Mouse (Mus musculus) gastrocnemius, adult 2 months (tissue): ENCODE measurements around the gene Itgb5. TPM values are rescaled to one million over a fixed set of nuclear protein-coding genes. Genes with fewer than 3 reads are reported as not detected.

ENCODE experiments used
- DNase-seq: peaks from one replicate; pipeline ENCODE4 v3.0.0; 2022
- H3K27ac ChIP-seq: fragments of 200-600 bp; 2 replicates; pipeline ENCODE4 v1.8.1; 2022; ENCODE audit warnings: mild to moderate bottlenecking
- H3K4me3 ChIP-seq: fragments of 200-600 bp; 2 replicates; pipeline ENCODE4 v1.8.1; 2022; ENCODE audit warnings: mild to moderate bottlenecking, moderate library complexity
- CTCF ChIP-seq: fragments of 200-600 bp; IDR thresholded peaks from 2 replicates; pipeline ENCODE4 v1.8.1; 2022; ENCODE audit warnings: antibody characterized with exemption, mild to moderate bottlenecking, moderate library complexity
- intact Hi-C: fragments of 180-260 bp; cut with DNase I; formaldehyde crosslinking; loops from one replicate; pipeline ENCODE4 v1.15.1; 2025
- total RNA-seq, 2 experiments: library from RNA; stranded (reverse); gene quantifications; 2 replicates each; pipeline ENCODE4 v1.2.3; 2021

The Itgb5 gene
- total RNA-seq, 2 experiments from 2014 or later, result 73.9 to 88.3 TPM

DNA sequence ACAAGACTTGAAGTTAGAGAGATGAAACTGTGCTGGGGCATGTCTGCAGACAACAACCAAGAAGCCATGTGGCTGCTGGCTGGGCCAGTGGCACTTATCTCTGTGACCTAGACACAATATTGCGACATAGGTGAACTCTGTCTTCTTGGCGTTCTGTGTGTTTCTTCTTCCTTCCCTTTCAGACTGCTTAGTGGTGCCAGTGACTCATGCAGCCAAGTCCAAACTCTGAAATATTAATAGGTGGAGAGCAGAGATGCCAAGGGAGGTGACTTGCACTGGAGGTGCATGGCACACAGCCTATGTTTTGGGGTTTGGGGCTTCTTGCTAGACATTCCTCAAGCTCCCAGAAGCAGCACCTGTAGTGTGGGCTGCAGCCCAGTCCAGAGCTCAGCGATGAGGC is 7.2 kb downstream of the Itgb5 start:
- no peak for TF ChIP-seq CTCF
- intact Hi-C loops, result no loop called here
- DNase-seq, result peak; percentile 70
- Histone ChIP-seq H3K4me3 (0 out of 2 replicates have a peak overlapping the region, but pooled peaks have one; percentile 5), H3K27ac (peak overlapping the region; percentile 86)

DNA sequence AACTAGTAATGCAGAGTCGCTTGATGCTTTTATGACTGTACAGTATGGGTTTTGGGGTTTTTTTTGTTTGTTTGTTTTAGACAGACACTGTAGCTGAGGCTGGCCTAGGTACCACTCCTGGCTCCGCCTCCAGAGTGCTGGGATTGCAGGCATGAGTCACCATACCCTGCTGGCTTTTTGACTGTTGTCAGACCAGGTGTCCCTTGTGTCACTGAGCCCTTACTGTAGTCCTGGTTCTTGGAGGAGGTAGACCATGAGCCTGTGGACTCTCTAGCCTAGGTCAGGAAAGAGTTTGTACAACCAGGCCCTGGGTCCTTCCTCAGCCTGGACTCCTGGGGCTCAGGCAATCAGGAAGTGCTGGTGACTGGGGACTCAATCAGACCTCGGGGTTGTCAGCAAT is 7.7 kb downstream of the Itgb5 start:
- no peak for TF ChIP-seq CTCF
- H3K4me3 ChIP-seq, result 0 out of 2 replicates have a peak overlapping the region, but pooled peaks have one; percentile 5
- intact Hi-C loops, result no loop called here
- peak overlapping the region; percentile 86 for H3K27ac ChIP-seq
- peak; percentile 44 for DNase-seq

DNA sequence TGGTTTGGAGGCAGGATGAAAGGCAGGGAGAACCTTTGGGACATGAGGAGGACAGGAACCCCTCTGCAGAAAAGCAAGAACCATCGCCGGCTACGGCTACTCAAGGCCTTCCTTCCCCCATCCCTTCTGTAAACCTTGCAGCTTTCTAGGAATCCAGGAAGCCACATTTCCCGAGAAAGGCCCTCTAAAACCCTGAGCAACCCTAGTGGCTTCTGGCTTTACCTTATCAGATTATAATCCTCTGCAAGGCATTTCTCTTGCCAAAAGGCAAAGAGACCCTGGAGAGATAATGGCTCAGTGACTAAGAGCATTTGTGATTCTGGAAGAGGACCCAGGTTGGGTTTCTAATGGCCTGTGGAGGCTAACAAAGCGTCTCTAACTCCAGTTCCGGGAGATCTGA is 11.2 kb downstream of the Itgb5 start:
- TF ChIP-seq CTCF, result no peak
- Histone ChIP-seq H3K27ac (no peak overlapping the region), H3K4me3 (no peak overlapping the region)
- intact Hi-C loops, result no loop called here
- no peak for DNase-seq

DNA sequence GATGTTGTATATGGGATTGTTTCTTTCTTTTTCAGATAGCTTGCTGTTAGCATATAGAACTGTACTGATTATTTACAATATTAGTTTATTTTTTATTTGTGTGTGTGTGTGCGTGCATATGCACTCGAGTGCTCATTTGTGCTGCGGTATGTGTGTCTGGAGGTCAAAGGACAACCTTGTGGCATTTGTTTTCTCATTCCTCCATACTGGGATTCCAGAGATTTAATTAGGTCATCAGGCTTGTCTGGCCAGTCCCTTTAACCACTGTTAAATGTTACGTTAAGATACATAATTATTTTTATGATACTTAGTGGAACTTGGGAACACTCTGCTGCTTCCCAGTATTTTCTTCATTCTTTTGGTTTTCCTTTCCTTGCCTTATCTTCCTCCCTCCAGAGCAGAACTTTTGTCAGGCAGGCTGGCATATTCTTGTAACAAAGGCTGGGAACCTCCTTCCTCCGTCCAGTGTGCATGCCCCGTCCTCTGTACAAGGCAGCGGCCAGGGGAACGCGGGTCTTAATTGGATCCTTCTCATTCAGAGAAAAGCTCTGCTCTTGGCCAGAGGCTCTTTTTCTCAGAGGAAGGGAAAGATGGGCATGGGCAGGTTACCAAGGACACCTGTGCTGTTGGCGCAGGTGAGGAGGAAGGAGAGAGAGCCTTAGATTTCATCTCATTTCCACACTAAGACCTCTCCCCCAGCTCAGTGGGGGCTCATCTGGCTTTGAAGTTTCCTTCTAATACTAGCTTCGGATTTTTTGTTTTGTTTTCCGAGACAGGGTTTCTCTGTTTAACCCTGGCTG is 12.8 kb downstream of the Itgb5 start:
- intact Hi-C loops, result no loop called here
- TF ChIP-seq CTCF, result no peak
- Histone ChIP-seq H3K4me3 (no peak overlapping the region), H3K27ac (no peak overlapping the region; the same call in 1 of the 2 replicates)
- no peak for DNase-seq

DNA sequence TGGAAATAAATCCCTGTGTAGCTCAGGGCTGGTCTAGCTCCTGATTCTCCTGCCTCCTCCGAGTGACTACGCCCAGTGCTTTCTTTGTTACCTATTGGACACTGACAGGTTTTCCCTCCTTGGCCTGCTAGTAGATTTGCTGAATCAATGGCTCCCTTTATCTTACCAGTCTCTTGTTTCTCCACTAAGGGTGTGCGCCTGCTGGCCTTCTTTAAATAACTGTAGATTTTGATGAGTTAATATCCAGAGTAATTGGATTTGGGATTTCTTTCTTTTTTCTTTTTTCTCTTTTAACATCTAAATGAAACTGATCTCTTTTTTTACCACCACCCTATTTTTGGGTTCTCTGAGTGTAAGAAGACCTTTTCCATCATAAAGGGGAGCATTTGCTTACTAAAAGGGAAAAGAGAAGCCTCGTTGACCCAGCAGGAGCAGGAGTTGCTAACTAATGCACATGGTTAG is 14.7 kb downstream of the Itgb5 start:
- DNase-seq, result no peak
- no peak overlapping the region for H3K4me3 ChIP-seq
- TF ChIP-seq CTCF, result no peak
- H3K27ac ChIP-seq, result no peak overlapping the region
- intact Hi-C loops, result no loop called here

DNA sequence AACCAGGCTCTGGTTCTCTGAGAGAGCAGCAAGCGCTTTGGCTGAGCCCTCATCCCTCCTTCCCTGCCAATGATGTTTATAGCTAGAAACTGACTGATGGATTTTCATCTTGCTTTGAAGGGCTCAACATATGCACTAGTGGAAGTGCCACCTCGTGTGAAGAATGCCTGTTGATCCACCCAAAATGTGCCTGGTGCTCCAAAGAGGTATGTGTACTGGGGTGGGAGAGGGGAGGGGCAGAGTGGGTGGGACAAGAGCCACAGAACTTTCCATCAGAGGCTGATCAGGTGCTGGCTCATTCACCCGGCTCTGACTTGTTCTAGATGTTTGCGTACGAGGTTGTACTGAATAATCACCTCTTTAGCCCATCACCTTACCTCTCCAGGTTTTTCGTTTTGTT is 15.4 kb downstream of the Itgb5 start:
- TF ChIP-seq CTCF, result no peak
- no peak for DNase-seq
- no peak overlapping the region for H3K4me3 ChIP-seq
- no peak overlapping the region for H3K27ac ChIP-seq
- intact Hi-C loops, result no loop called here

DNA sequence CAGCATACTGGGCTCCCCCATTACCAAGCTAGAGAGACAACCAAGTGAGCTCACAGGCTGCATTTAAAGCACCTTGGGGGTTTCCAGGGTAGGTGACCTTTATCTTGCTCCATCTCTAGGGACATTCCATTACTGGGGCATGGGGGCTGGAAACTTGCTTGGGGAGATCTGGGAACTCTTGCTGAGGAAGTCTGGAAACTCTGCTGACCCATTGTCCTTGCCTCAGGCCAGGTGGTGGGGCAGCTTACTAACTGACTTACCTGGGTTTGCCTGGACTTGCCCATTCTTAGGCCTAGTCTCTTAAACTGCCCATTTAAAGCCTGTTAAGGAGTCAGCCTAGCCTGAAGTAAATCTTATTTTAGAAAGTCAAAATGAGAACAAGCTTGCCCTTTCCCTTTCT is 23.8 kb downstream of the Itgb5 start:
- H3K27ac ChIP-seq, result no peak overlapping the region
- no peak overlapping the region for H3K4me3 ChIP-seq
- intact Hi-C loops, result no loop called here
- DNase-seq, result no peak
- no peak for TF ChIP-seq CTCF

DNA sequence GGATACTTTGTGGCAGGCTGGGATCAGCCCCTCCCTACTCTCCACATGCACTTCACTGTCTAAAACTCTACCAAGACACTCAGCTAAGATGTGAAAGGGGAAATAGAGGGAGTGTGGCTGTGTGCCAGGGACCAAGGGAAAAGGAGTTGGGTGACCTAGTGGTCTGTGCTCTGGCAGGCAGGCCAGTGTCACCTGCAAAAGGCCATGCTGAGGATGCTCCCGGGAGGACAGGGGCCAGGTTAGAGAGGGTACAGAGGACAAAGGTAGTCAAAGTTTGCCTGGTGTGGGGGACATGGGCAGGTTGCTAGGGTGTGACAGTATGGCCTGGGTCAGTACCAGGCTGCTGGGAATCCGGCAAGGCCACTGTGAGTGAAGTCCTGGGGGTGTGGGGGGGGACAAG is 29.3 kb downstream of the Itgb5 start:
- intact Hi-C loops, result no loop called here
- H3K4me3 ChIP-seq, result no peak overlapping the region
- no peak for TF ChIP-seq CTCF
- H3K27ac ChIP-seq, result no peak overlapping the region
- DNase-seq, result no peak

DNA sequence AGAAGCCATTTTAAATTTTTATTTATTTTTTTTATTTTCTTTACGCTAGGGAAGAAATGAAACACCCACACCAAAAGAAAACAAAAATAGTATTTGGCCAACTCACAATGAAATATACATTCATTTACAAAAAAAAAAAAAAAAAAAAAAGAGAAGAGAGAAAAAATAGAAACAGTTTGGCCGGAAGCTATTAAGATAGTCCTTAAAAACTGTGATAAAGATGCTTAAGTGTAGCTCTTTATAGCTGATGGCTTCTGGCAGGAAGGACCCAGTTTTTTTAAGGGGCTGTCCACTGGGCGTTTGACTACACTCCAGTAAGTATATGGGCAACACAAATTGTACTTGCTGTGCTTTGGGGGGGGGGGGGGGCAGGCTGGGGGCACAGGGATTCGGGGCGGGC is 29.9 kb downstream of the Itgb5 start:
- intact Hi-C loops, result no loop called here
- H3K4me3 ChIP-seq, result no peak overlapping the region
- peak overlapping the region; percentile 51; the same call in 1 of the 2 replicates for H3K27ac ChIP-seq
- DNase-seq, result no peak
- TF ChIP-seq CTCF, result no peak

DNA sequence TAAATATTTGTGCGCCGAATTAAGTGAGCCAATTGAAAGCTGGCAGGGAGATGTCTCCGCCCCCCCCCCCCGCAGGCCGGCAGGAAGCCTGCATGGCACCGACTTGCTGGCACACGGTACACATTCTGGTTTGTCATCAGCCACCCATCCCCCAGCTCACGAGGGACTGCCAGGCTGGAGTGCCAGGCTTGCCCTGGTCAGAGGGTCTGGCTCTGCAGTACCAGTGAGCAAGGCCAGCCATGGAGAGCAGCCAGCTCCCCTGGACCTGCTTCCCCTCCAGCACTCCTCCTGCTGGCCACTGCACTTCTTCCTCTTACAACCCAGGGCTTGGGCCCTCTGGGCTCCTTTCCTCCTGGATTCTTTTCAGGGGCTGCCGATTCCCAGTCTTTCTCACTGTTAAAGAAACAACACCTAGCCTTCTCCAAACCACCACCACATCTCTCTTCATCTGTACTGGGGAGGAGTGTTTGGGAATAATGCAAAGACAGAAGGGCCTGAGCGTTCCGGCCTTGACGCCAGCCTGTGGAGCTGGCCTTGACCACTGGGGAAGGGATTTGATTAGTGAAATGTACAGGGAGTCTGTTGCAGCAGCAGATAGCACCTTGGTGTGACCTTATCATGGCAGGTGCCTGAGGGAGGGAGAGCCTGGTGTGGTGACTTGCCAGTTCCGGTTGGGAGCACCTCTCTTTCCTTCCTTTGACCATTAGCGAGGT is 30.7 kb downstream of the Itgb5 start:
- DNase-seq, result peak; percentile 97
- Histone ChIP-seq H3K27ac (peak overlapping the region; percentile 90), H3K4me3 (peak overlapping the region; percentile 30)
- intact Hi-C loops, result no loop called here
- peak; percentile 58 for TF ChIP-seq CTCF

DNA sequence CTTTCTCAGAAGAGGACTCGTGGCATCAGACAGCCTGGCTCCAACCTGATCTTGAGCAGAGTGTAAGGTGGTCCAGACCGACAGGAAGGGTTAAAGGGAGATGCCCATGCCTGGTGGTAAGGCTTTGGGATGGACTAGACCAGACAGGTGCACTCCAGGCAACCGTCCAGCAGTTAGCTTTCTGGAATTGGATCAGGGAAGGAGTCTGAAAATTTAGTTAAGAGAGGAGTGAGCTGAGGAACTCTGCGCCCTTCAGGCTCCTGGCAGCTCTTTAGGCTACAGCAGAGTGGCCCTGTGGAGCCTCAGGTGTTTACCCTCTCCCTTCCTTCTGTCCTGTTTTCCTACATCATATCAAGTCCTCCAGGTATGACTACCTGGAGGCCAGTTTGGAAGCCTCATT is 32.9 kb downstream of the Itgb5 start:
- no peak overlapping the region for H3K4me3 ChIP-seq
- H3K27ac ChIP-seq, result peak overlapping the region; percentile 8; the same call in 1 of the 2 replicates
- TF ChIP-seq CTCF, result no peak
- intact Hi-C loops, result no loop called here
- DNase-seq, result no peak

DNA sequence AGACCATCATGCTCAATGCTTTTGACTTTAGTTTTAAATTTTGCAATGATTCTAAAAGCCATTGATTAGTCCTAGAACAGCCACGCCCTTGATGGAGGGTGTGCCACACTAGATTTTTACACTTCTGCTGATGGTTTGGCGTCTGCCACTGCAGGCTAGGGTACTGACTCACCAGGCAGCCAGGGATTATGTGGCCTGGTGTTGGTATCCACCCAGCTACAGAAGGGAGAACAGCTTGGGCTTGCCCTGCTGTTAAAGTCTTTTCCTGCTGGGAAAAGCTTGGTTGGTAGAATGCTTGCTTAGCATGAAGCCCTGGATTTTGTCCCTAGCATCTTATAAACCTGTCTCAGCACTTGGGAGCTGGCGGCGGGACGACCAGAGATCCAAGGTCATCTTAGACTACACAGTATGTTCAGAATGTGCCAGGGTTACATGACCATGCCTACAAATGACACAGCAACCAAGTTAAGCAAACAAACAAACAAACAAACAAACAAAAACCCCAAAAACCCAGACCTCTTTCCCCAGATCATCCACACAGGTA is 33.8 kb downstream of the Itgb5 start:
- intact Hi-C loops, result no loop called here

DNA sequence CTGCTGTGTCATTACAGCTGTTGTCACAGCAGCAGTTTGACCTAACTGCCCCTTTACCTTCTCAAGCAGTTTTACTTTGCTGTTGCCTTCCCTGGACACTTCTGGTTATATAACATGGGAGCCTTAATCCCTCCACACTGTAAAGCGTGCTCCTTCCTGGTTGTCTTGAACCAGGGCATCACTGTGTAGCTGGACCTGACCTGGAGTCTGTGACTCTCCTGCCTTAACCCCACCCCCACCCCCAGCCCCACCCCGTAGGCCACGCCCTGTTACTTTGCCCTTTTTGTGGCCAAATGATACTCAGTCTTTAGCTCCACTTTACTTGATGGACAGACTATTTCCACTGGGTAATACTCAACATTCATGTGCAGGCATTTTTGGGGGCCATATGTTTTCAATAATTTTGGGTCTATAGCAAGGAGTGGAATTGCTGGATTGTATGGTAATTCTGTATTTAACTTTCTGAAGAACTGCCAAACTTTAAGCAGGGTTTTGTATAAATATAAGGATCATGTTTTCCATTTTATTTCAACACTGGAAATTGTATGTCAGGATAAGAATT is 40.8 kb downstream of the Itgb5 start:
- H3K27ac ChIP-seq, result no peak overlapping the region
- intact Hi-C loops, result no loop called here
- no peak for DNase-seq
- no peak for TF ChIP-seq CTCF
- H3K4me3 ChIP-seq, result no peak overlapping the region

More for the DNA sequence above, 33.8 kb downstream of the Itgb5 start:
- Histone ChIP-seq H3K4me3 (no peak overlapping the region), H3K27ac (peak overlapping the region; percentile 53)
- TF ChIP-seq CTCF, result no peak
- no peak for DNase-seq
